In genomic region chr14:34818387-34818980, GRCm38 (mm10) we compare ENCODE assay signal across 10 mouse cellular contexts. TPM values are rescaled to one million over a fixed set of nuclear protein-coding genes. Genes with fewer than 3 reads are reported as not detected.
DNase-seq lines count a peak whose midpoint lies in the region; ATAC-seq and TF ChIP-seq lines count a peak whose summit lies in the region.
"Had no signal": no experiment of that assay in that cellular context is flagged by ENCODE, and none has a peak within 500 bp of the region (broad histone marks: within the 10 kb centered on the region; RNA-seq: fewer than 3 reads in every experiment).

No protein-coding gene starts in this region.

- DNase-seq in heart, postnatal 10 days, result no peak
- DNase-seq in forebrain, embryonic 11.5 days (ENCODE audit: low spot score), result peak; percentile 43
- no peak for DNase-seq in adrenal gland, postnatal 36 days
- no peak for DNase-seq in liver
- no peak for DNase-seq in kidney, postnatal 14 days
- DNase-seq: lung, adult 2 months had no signal

- H3K36me3 ChIP-seq in heart, embryonic 16.5 days (ENCODE audit: control insufficient read depth, insufficient read depth), result no peaks in the 10 kb centered on the region
- no peaks in the 10 kb centered on the region for H3K36me3 ChIP-seq in E14TG2a.4 (ENCODE audit: insufficient read depth, low read length)
- no peaks in the 10 kb centered on the region for H3K36me3 ChIP-seq in forebrain, embryonic 11.5 days (ENCODE audit: control insufficient read depth, insufficient read depth, low read length)
- no peaks in the 10 kb centered on the region for H3K36me3 ChIP-seq in limb, embryonic 15.5 days

- H3K4me2 ChIP-seq in heart, embryonic 16.5 days (ENCODE audit: low read depth, low read length), result no peak overlapping the region
- no peak overlapping the region; the same call in 1 of the 2 replicates for H3K4me2 ChIP-seq in forebrain, embryonic 11.5 days (ENCODE audit: low read depth, low read length, severe bottlenecking)
- H3K4me2 ChIP-seq in limb, embryonic 15.5 days, result no peak overlapping the region

- intact Hi-C loops in heart, postnatal 10 days (cut with DNase I), result loop anchor here (10.0 kb wide), 1 partner anchor 1956 kb away; no protein-coding TSS in a partner anchor

- ATAC-seq in heart, embryonic 16.5 days (replicated peaks; ENCODE audit: extremely low read depth, insufficient read depth, low FRiP score), result no peak
- no peak for ATAC-seq in forebrain, embryonic 11.5 days (replicated peaks; ENCODE audit: low FRiP score)
- no peak for ATAC-seq in limb, embryonic 15.5 days (ENCODE audit: insufficient number of reproducible peaks, low FRiP score, low TSS enrichment, low read depth)

- TF ChIP-seq CTCF in E14TG2a.4 (conservative IDR thresholded peaks at IDR 0.05; ENCODE audit: low read length), result no peak

- peak overlapping the region; percentile 55; the same call in 1 of the 2 replicates for H3K4me3 ChIP-seq in heart, embryonic 16.5 days (ENCODE audit: low read length)
- H3K4me3 ChIP-seq in E14TG2a.4 (replicated peaks; ENCODE audit: low read length), result peak overlapping the region; percentile 85
- peak overlapping the region; percentile 63 for H3K4me3 ChIP-seq in forebrain, embryonic 11.5 days (ENCODE audit: low read depth, low read length)
- H3K4me3 ChIP-seq in limb, embryonic 15.5 days, result peak overlapping the region; percentile 53; the same call in 1 of the 2 replicates

- no peaks in the 10 kb centered on the region for H3K9me3 ChIP-seq in heart, embryonic 16.5 days (replicated peaks; ENCODE audit: control insufficient read depth, low read length)
- H3K9me3 ChIP-seq in E14TG2a.4 (ENCODE audit: low read length), result peaks cover 3% of the 10 kb centered on the region; the same call in 1 of the 2 replicates
- no peaks in the 10 kb centered on the region for H3K9me3 ChIP-seq in forebrain, embryonic 11.5 days (ENCODE audit: control insufficient read depth, low read length)
- no peaks in the 10 kb centered on the region for H3K9me3 ChIP-seq in limb, embryonic 15.5 days

- WGBS in heart, embryonic 16.5 days, result 7% methylated on average over 9 of the region's 9 CpGs
- 3% methylated on average over 9 of the region's 9 CpGs for WGBS in forebrain, embryonic 11.5 days
- WGBS in limb, embryonic 15.5 days, result 3% methylated on average over 9 of the region's 9 CpGs

- H3K27ac ChIP-seq in heart, embryonic 16.5 days (ENCODE audit: low read length), result no peak overlapping the region
- H3K27ac ChIP-seq in forebrain, embryonic 11.5 days (ENCODE audit: low read depth, low read length), result no peak overlapping the region
- no peak overlapping the region for H3K27ac ChIP-seq in limb, embryonic 15.5 days

- no peak overlapping the region for H3K9ac ChIP-seq in heart, embryonic 16.5 days (ENCODE audit: low read length)
- H3K9ac ChIP-seq in forebrain, embryonic 11.5 days (ENCODE audit: low read length), result no peak overlapping the region; the same call in 1 of the 2 replicates
- H3K9ac ChIP-seq in limb, embryonic 15.5 days, result no peak overlapping the region

- peaks cover 81% of the 10 kb centered on the region for H3K27me3 ChIP-seq in heart, embryonic 16.5 days (ENCODE audit: control insufficient read depth, insufficient read depth, low read length)
- H3K27me3 ChIP-seq in E14TG2a.4 (ENCODE audit: insufficient read depth, low read length), result peaks cover 90% of the 10 kb centered on the region
- H3K27me3 ChIP-seq in forebrain, embryonic 11.5 days (ENCODE audit: control insufficient read depth, insufficient read depth, low read length), result peaks cover 61% of the 10 kb centered on the region
- peaks cover 92% of the 10 kb centered on the region for H3K27me3 ChIP-seq in limb, embryonic 15.5 days

- peaks cover 14% of the 10 kb centered on the region; the same call in 1 of the 2 replicates for H3K4me1 ChIP-seq in heart, embryonic 16.5 days (ENCODE audit: control insufficient read depth, insufficient read depth, low read length)
- peaks cover 37% of the 10 kb centered on the region for H3K4me1 ChIP-seq in E14TG2a.4 (replicated peaks; ENCODE audit: low read depth, low read length)
- peaks cover 17% of the 10 kb centered on the region; the same call in 1 of the 2 replicates for H3K4me1 ChIP-seq in forebrain, embryonic 11.5 days (replicated peaks; ENCODE audit: control insufficient read depth, insufficient read depth, low read length)
- peaks cover 35% of the 10 kb centered on the region for H3K4me1 ChIP-seq in limb, embryonic 15.5 days

RNA-seq across cellular contexts. Expression of gene Grid1, which starts 1.4 kb away (rescaled TPM):
- 0.26 and 0.36 TPM in 2 replicates for polyA plus RNA-seq in heart, embryonic 16.5 days (2015; fragmentation: Nextera tagmentation; extraction: Ambion mirVana)
- not detected for total RNA-seq in heart, postnatal 10 days (2021)
- 0.36 and 0.72 TPM in 2 replicates for polyA plus RNA-seq in forebrain, embryonic 11.5 days (2014; fragmentation: Nextera tagmentation; extraction: Ambion mirVana)
- 0.45 and 0.51 TPM in 2 replicates for polyA plus RNA-seq in limb, embryonic 15.5 days (2015; fragmentation: Nextera tagmentation; extraction: Ambion mirVana)
- under 1 TPM; 0.17 to 0.30 TPM for total RNA-seq in adrenal gland, postnatal 36 days (2021)
- total RNA-seq: CH12.LX had no signal
